Mouse (Mus musculus) midbrain, embryonic 10.5 days (tissue): ENCODE data around the gene Csrp1. TPM values are rescaled to one million over a fixed set of nuclear protein-coding genes. Genes with fewer than 3 reads are reported as not detected.

Source experiments
- DNase-seq: peaks from one replicate; pipeline ENCODE4 v3.0.0-alpha.2; 2017; ENCODE audit warnings: low spot score
- H3K27ac ChIP-seq: fragments of 300-500 bp; sonication (generic); replicated peaks from 2 replicates; pipeline ENCODE4 v1.5.1; 2016; ENCODE audit warnings: mild to moderate bottlenecking
- H3K27me3 ChIP-seq: fragments of 300-500 bp; sonication (generic); 2 replicates; pipeline ENCODE4 v1.6.1; 2016; ENCODE audit warnings: low read depth, mild to moderate bottlenecking; ENCODE audit not compliant: poor library complexity, severe bottlenecking
- H3K36me3 ChIP-seq: fragments of 300-500 bp; sonication (generic); 2 replicates; pipeline ENCODE4 v1.6.1; 2016; ENCODE audit warnings: mild to moderate bottlenecking, moderate library complexity
- H3K4me1 ChIP-seq: fragments of 300-500 bp; sonication (generic); 2 replicates; pipeline ENCODE4 v1.6.1; 2016
- H3K4me3 ChIP-seq: fragments of 300-500 bp; sonication (generic); 2 replicates; pipeline ENCODE4 v1.5.1; 2016; ENCODE audit warnings: mild to moderate bottlenecking, moderate library complexity
- H3K9me3 ChIP-seq: fragments of 300-500 bp; sonication (generic); replicated peaks from 2 replicates; pipeline ENCODE4 v1.6.1; 2016; ENCODE audit warnings: mild to moderate bottlenecking
- WGBS: fragments of 180-500 bp; shearing (Covaris S2); methylation state at CpG from one replicate; pipeline ENCODE4 v1.1.7; 2016; 5-methylcytosine and 5-hydroxymethylcytosine counted together
- polyA plus RNA-seq: library from polyadenylated mRNA; unstranded; fragments of >200 nt; fragmentation: Nextera tagmentation; extraction: Ambion mirVana; gene quantifications from 2 replicates; pipeline ENCODE4 v1.2.1, GENCODE M21; 2016

Csrp1 gene
- polyA plus RNA-seq, 1 experiment from 2014 or later, result 41.9 TPM

GRCm38 (mm10) chr1:135755287-135755686 is 35.4 kb downstream of the Csrp1 start:
- 73% methylated on average over 9 of the region's 9 CpGs for WGBS
- no peaks in the 10 kb centered on the region for H3K9me3 ChIP-seq
- DNase-seq, result no peak
- H3K4me3 ChIP-seq, result no peak overlapping the region
- H3K36me3 ChIP-seq, result peaks cover 10% of the 10 kb centered on the region; the same call in 1 of the 2 replicates
- H3K4me1 ChIP-seq, result peaks cover 9% of the 10 kb centered on the region
- peaks cover 10% of the 10 kb centered on the region; the same call in 1 of the 2 replicates for H3K27me3 ChIP-seq
- no peak overlapping the region for H3K27ac ChIP-seq

- no peak for DNase-seq
- Histone ChIP-seq H3K4me1 (peaks cover 9% of the 10 kb centered on the region), H3K9me3 (no peaks in the 10 kb centered on the region), H3K27ac (no peak overlapping the region), H3K4me3 (no peak overlapping the region), H3K27me3 (peaks cover 10% of the 10 kb centered on the region; the same call in 1 of the 2 replicates), H3K36me3 (peaks cover 4% of the 10 kb centered on the region; the same call in 1 of the 2 replicates)
- 90% methylated on average over 3 of the region's 3 CpGs for WGBS
Measured at GRCm38 (mm10) chr1:135755913-135756312, 36.1 kb downstream of the Csrp1 start.

GRCm38 (mm10) chr1:135757287-135757686 is 37.4 kb downstream of the Csrp1 start:
- Histone ChIP-seq H3K9me3 (no peaks in the 10 kb centered on the region), H3K27ac (no peak overlapping the region), H3K36me3 (no peaks in the 10 kb centered on the region), H3K4me1 (peaks cover 9% of the 10 kb centered on the region), H3K4me3 (no peak overlapping the region), H3K27me3 (peaks cover 10% of the 10 kb centered on the region; the same call in 1 of the 2 replicates)
- no peak for DNase-seq
- 74% methylated on average over 8 of the region's 8 CpGs for WGBS

- Histone ChIP-seq H3K4me3 (no peak overlapping the region), H3K36me3 (no peaks in the 10 kb centered on the region), H3K4me1 (peaks cover 14% of the 10 kb centered on the region), H3K27ac (no peak overlapping the region), H3K9me3 (no peaks in the 10 kb centered on the region), H3K27me3 (peaks cover 22% of the 10 kb centered on the region)
- no peak for DNase-seq
- WGBS, result 56% methylated on average over 4 of the region's 4 CpGs
Measured at GRCm38 (mm10) chr1:135759685-135760084, 39.8 kb downstream of the Csrp1 start.

- peaks cover 24% of the 10 kb centered on the region for H3K27me3 ChIP-seq
- WGBS, result 78% methylated on average over 8 of the region's 8 CpGs
Measured at GRCm38 (mm10) chr1:135760216-135760615, 40.4 kb downstream of the Csrp1 start.

GRCm38 (mm10) chr1:135761728-135762127 is 41.9 kb downstream of the Csrp1 start:
- Histone ChIP-seq H3K4me1 (peaks cover 29% of the 10 kb centered on the region), H3K27me3 (peaks cover 33% of the 10 kb centered on the region), H3K9me3 (no peaks in the 10 kb centered on the region), H3K36me3 (no peaks in the 10 kb centered on the region), H3K4me3 (no peak overlapping the region), H3K27ac (no peak overlapping the region)
- DNase-seq, result no peak
- 93% methylated on average over 5 of the region's 5 CpGs for WGBS

More at GRCm38 (mm10) chr1:135760216-135760615, 40.4 kb downstream of the Csrp1 start:
- Histone ChIP-seq H3K27ac (no peak overlapping the region), H3K36me3 (no peaks in the 10 kb centered on the region), H3K4me1 (peaks cover 14% of the 10 kb centered on the region), H3K4me3 (no peak overlapping the region), H3K9me3 (no peaks in the 10 kb centered on the region)
- DNase-seq, result no peak

- DNase-seq, result no peak
- H3K9me3 ChIP-seq, result no peaks in the 10 kb centered on the region
- no peak overlapping the region for H3K27ac ChIP-seq
- H3K4me1 ChIP-seq, result peaks cover 44% of the 10 kb centered on the region
- H3K27me3 ChIP-seq, result peaks cover 47% of the 10 kb centered on the region
- no peak overlapping the region for H3K4me3 ChIP-seq
- peaks cover 4% of the 10 kb centered on the region for H3K36me3 ChIP-seq
- 82% methylated on average over 9 of the region's 9 CpGs for WGBS
Measured at GRCm38 (mm10) chr1:135763503-135764205, 43.8 kb downstream of the Csrp1 start.

GRCm38 (mm10) chr1:135764206-135764528 is 44.3 kb downstream of the Csrp1 start:
- Histone ChIP-seq H3K27ac (no peak overlapping the region), H3K9me3 (no peaks in the 10 kb centered on the region), H3K4me3 (no peak overlapping the region), H3K4me1 (peaks cover 44% of the 10 kb centered on the region), H3K36me3 (peaks cover 9% of the 10 kb centered on the region), H3K27me3 (peaks cover 52% of the 10 kb centered on the region)
- 71% methylated on average over 2 of the region's 2 CpGs for WGBS
- DNase-seq, result no peak

- Histone ChIP-seq H3K9me3 (no peaks in the 10 kb centered on the region), H3K36me3 (peaks cover 13% of the 10 kb centered on the region), H3K27me3 (peaks cover 67% of the 10 kb centered on the region), H3K27ac (peak within 1 kb of the TSS; percentile 93), H3K4me1 (peaks cover 47% of the 10 kb centered on the region), H3K4me3 (peak within 1 kb of the TSS; percentile 70)
- peak; percentile 77 for DNase-seq
- under 1% methylated on average over 88 of the region's 90 CpGs for WGBS
Measured at GRCm38 (mm10) chr1:135765645-135766591, 46.1 kb downstream of the Csrp1 start, which contains the start of gene Phlda3. TSS of gene Phlda3 (plus strand) at chr1:135766119.

- Histone ChIP-seq H3K9me3 (no peaks in the 10 kb centered on the region), H3K27ac (peak overlapping the region; percentile 93), H3K27me3 (peaks cover 71% of the 10 kb centered on the region), H3K4me3 (peak overlapping the region; percentile 70), H3K4me1 (peaks cover 49% of the 10 kb centered on the region), H3K36me3 (peaks cover 13% of the 10 kb centered on the region)
- WGBS, result 33% methylated on average over 30 of the region's 30 CpGs
- DNase-seq, result no peak
Measured at GRCm38 (mm10) chr1:135766592-135767306, 46.9 kb downstream of the Csrp1 start.

- H3K4me1 ChIP-seq, result peaks cover 49% of the 10 kb centered on the region
- H3K36me3 ChIP-seq, result peaks cover 13% of the 10 kb centered on the region
- H3K4me3 ChIP-seq, result peak overlapping the region; percentile 70
- no peaks in the 10 kb centered on the region for H3K9me3 ChIP-seq
- 85% methylated on average over 4 of the region's 4 CpGs for WGBS
- H3K27ac ChIP-seq, result no peak overlapping the region
- H3K27me3 ChIP-seq, result peaks cover 71% of the 10 kb centered on the region
- DNase-seq, result no peak
Measured at GRCm38 (mm10) chr1:135767324-135767890, 47.5 kb downstream of the Csrp1 start.

GRCm38 (mm10) chr1:135768400-135768799 is 48.5 kb downstream of the Csrp1 start:
- 93% methylated on average over 2 of the region's 2 CpGs for whole genome bisulfite sequencing
- Histone ChIP-seq H3K9me3 (no peaks in the 10 kb centered on the region), H3K27ac (no peak overlapping the region), H3K4me1 (peaks cover 49% of the 10 kb centered on the region), H3K27me3 (peaks cover 71% of the 10 kb centered on the region), H3K36me3 (peaks cover 13% of the 10 kb centered on the region), H3K4me3 (no peak overlapping the region)
- no peak for DNase-seq
